Mouse (Mus musculus): ENCODE results near the gene Tigd3. TPM values are rescaled to one million over a fixed set of nuclear protein-coding genes. Genes with fewer than 3 reads are reported as not detected.

Gene Tigd3
- polyA plus RNA-seq, 2 experiments = 1.7 to 4.8 TPM

DNA sequence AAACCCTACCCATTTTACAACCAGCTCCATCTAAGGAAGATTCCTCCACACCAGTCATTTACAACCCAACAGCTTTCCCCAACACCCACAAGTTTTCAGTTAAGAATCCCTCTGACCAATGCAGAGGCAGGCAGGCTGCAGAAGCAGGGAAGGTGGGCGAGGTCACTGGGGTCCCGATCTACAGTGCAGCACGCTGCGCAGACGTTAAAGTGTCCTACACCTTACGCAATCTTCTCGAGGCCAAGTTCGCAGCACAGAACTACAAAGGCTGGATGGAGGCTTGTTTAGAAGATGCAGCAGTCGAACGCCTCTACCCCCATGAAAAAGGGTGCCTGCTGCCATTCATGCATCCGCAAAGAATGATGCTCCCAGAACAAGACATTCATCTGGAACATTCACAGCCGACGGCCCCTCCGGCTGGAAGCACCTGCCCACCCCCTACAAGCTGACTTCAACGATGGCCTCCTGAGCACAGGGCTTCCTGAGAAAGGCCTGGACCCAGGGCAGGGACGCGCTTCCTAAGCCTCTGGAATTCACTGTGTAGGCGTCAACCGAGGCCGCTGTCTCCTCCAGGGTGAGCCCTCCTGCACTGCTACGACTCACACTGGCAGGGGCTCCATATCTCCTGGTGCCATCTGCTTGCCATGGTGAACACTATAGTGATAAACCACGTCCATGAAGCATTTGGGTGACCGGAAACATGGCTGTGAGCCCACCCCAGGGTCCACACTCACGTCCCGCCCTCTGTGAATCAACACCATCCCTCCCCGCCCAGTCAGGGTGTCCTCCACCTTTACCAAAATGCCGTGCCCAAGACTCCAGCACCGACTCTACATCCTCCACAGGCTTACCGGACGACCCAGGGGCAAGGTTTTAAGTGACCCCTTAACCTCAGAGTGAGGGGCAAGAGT is 49.9 kb downstream of the Tigd3 start:
- peaks cover 67% of the 10 kb centered on the region for H3K4me1 ChIP-seq (ENCODE audit: control insufficient read depth, insufficient read depth, low read length)
- H3K27me3 ChIP-seq (ENCODE audit: control insufficient read depth, insufficient read depth, low read length) = no peaks in the 10 kb centered on the region
- DNase-seq (ENCODE audit: low spot score) (no peak), ATAC-seq (ENCODE audit: low FRiP score, low read depth) (no peak)
- peak overlapping the region; percentile 70 for H3K4me2 ChIP-seq (replicated peaks; ENCODE audit: low read depth, low read length, severe bottlenecking)
- TF ChIP-seq POLR2A (IDR thresholded peaks at IDR 0.05; ENCODE audit: borderline replicate concordance, extremely low read depth, insufficient read depth, insufficient read length) = no peak
- peak overlapping the region; percentile 97; the same call in 1 of the 2 replicates for H3K27ac ChIP-seq (replicated peaks; ENCODE audit: low read depth, low read length)
- H3K9me3 ChIP-seq (ENCODE audit: control insufficient read depth, low read length) = no peaks in the 10 kb centered on the region
- H3K36me3 ChIP-seq (ENCODE audit: control insufficient read depth, insufficient read depth, low read length) = 0 out of 2 replicates have a peak, but pooled peaks cover 2% of the 10 kb centered on the region
- H3K9ac ChIP-seq (ENCODE audit: low read depth, low read length, severe bottlenecking) = peak overlapping the region; percentile 57; the same call in 1 of the 2 replicates
- H3K4me3 ChIP-seq (replicated peaks; ENCODE audit: low read length) = peak overlapping the region; percentile 39
- 81% methylated on average over 30 of the region's 30 CpGs for WGBS

DNA sequence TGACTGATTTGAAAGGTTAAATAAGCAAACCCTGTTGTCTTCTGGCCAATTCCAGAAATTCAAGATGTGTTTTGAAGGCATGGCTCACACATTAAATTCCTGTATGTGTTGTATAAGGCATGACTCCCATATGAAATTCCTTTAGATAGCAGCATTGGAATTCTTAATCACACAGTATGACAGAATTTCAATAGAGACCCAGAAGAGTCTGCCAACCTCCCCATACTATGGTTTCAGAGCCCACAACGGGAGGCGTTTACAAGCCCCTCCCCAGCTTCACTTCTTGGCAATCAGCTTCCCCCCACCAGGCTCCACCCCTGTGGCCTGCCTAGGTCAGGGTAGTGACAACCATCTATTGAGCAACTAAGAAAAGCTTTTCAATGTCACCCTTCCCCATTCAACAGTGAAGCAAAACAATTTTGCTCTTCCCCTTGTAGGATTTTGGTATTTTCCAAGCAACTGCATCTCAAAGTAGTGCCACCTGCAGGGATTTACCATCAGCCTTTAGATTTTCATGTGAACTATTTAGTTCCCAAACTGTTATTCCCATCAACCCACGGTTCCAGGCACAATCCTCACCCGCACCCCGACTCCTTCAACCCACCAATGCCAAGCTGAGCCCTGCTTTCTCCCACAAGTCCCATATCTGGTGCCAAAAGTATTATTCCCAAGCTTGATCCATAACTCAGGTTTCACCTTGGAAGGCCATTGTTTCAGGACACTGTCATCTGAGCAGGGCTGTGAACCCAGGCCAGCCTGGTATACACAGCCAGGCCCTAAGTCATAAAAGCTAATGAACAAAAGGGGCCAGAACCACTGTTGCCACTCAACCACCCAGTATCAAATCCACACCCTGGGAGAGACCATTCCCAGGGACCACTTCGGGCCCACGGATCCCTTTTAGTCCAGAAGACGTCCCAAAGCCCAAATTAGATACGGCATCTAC is 50.9 kb downstream of the Tigd3 start:
- no peak for TF ChIP-seq POLR2A (IDR thresholded peaks at IDR 0.05; ENCODE audit: borderline replicate concordance, extremely low read depth, insufficient read depth, insufficient read length)
- 76% methylated on average over 9 of the region's 9 CpGs for WGBS
- H3K9ac ChIP-seq (ENCODE audit: low read depth, low read length, severe bottlenecking) = no peak overlapping the region
- H3K4me2 ChIP-seq (replicated peaks; ENCODE audit: low read depth, low read length, severe bottlenecking) = peak overlapping the region; percentile 70
- 0 out of 2 replicates have a peak overlapping the region, but pooled peaks have one; percentile 3 for H3K27ac ChIP-seq (replicated peaks; ENCODE audit: low read depth, low read length)
- H3K36me3 ChIP-seq (ENCODE audit: control insufficient read depth, insufficient read depth, low read length) = 0 out of 2 replicates have a peak, but pooled peaks cover 2% of the 10 kb centered on the region
- no peak for ATAC-seq (ENCODE audit: low FRiP score, low read depth)
- peak overlapping the region; percentile 39; the same call in 1 of the 2 replicates for H3K4me3 ChIP-seq (replicated peaks; ENCODE audit: low read length)
- H3K4me1 ChIP-seq (ENCODE audit: control insufficient read depth, insufficient read depth, low read length) = peaks cover 57% of the 10 kb centered on the region
- no peaks in the 10 kb centered on the region for H3K9me3 ChIP-seq (ENCODE audit: control insufficient read depth, low read length)
- no peaks in the 10 kb centered on the region for H3K27me3 ChIP-seq (ENCODE audit: control insufficient read depth, insufficient read depth, low read length)
- no peak for DNase-seq (ENCODE audit: low spot score)

GRCm38 (mm10) chr19:5841999-5842784 is 51.8 kb downstream of the Tigd3 start:
- Histone ChIP-seq H3K27me3 (ENCODE audit: control insufficient read depth, insufficient read depth, low read length) (no peaks in the 10 kb centered on the region), H3K4me3 (replicated peaks; ENCODE audit: low read length) (peak overlapping the region; percentile 8; the same call in 1 of the 2 replicates), H3K9ac (ENCODE audit: low read depth, low read length, severe bottlenecking) (no peak overlapping the region), H3K36me3 (ENCODE audit: control insufficient read depth, insufficient read depth, low read length) (0 out of 2 replicates have a peak, but pooled peaks cover 2% of the 10 kb centered on the region), H3K4me1 (ENCODE audit: control insufficient read depth, insufficient read depth, low read length) (peaks cover 49% of the 10 kb centered on the region), H3K27ac (replicated peaks; ENCODE audit: low read depth, low read length) (peak overlapping the region; percentile 3; the same call in 1 of the 2 replicates), H3K9me3 (ENCODE audit: control insufficient read depth, low read length) (no peaks in the 10 kb centered on the region), H3K4me2 (replicated peaks; ENCODE audit: low read depth, low read length, severe bottlenecking) (peak overlapping the region; percentile 70)
- WGBS = 79% methylated on average over 5 of the region's 5 CpGs
- ATAC-seq (ENCODE audit: low FRiP score, low read depth) = no peak
- no peak for DNase-seq (ENCODE audit: low spot score)
- TF ChIP-seq POLR2A (IDR thresholded peaks at IDR 0.05; ENCODE audit: borderline replicate concordance, extremely low read depth, insufficient read depth, insufficient read length) = no peak

DNA sequence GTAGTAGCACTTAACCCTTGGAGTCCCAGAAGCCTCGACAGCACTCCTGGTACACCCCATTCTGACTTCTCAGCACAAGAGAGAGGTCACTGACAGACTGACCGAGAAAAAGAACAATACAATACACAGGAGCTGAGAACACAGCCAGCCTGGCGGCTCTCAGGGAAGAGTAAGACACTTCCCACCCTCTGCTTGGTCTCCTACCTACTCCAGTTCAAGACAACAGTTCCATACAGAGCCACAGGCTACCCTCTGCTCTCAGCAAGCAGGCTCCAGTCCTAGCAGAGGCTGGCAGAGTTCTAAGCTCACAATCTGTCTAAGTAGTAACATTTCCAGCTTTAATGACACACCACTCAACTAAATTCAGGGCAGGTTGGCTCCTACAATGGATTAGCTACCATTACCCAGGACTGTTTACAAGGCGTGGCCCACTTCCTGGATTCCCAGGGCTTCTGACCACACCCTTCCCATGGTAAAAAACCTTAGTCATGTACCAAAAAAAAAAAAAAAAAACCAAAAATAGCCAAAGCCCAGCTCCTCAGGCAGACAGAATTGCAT is 52.5 kb downstream of the Tigd3 start:
- H3K36me3 ChIP-seq (ENCODE audit: control insufficient read depth, insufficient read depth, low read length) = 0 out of 2 replicates have a peak, but pooled peaks cover 2% of the 10 kb centered on the region
- no peak for DNase-seq (ENCODE audit: low spot score)
- H3K27me3 ChIP-seq (ENCODE audit: control insufficient read depth, insufficient read depth, low read length) = no peaks in the 10 kb centered on the region
- no peak for ATAC-seq (ENCODE audit: low FRiP score, low read depth)
- H3K9ac ChIP-seq (ENCODE audit: low read depth, low read length, severe bottlenecking) = no peak overlapping the region
- H3K9me3 ChIP-seq (ENCODE audit: control insufficient read depth, low read length) = no peaks in the 10 kb centered on the region
- 73% methylated on average over 4 of the region's 4 CpGs for WGBS
- H3K4me3 ChIP-seq (replicated peaks; ENCODE audit: low read length) = no peak overlapping the region
- TF ChIP-seq POLR2A (IDR thresholded peaks at IDR 0.05; ENCODE audit: borderline replicate concordance, extremely low read depth, insufficient read depth, insufficient read length) = no peak
- no peak overlapping the region for H3K27ac ChIP-seq (replicated peaks; ENCODE audit: low read depth, low read length)
- H3K4me1 ChIP-seq (ENCODE audit: control insufficient read depth, insufficient read depth, low read length) = peaks cover 42% of the 10 kb centered on the region
- H3K4me2 ChIP-seq (replicated peaks; ENCODE audit: low read depth, low read length, severe bottlenecking) = no peak overlapping the region

Other genes starting within 250 kb of the Tigd3 start
Only the 30 nearest of the 31 such genes appear.
- 62.5 and 86.0 TPM in 2 replicates for gene Sipa1, start 230.4 kb downstream of the Tigd3 start, polyA plus RNA-seq (2012; rRNA removed)
- 27.9 and 29.1 TPM in 2 replicates for gene Sipa1, start 230.4 kb downstream of the Tigd3 start, polyA plus RNA-seq (2014; fragmentation: Nextera tagmentation; extraction: Ambion mirVana)
- 30.1 and 38.9 TPM in 2 replicates for gene Map3k11, start 205.4 kb downstream of the Tigd3 start, polyA plus RNA-seq (2012; rRNA removed)
- gene Map3k11, start 205.4 kb downstream of the Tigd3 start, polyA plus RNA-seq (2014; fragmentation: Nextera tagmentation; extraction: Ambion mirVana) = 19.0 and 20.7 TPM in 2 replicates
- gene Pcnx3, start 205.2 kb downstream of the Tigd3 start, polyA plus RNA-seq (2012; rRNA removed) = 101 and 160 TPM in 2 replicates
- 31.8 and 32.3 TPM in 2 replicates for gene Pcnx3, start 205.2 kb downstream of the Tigd3 start, polyA plus RNA-seq (2014; fragmentation: Nextera tagmentation; extraction: Ambion mirVana)
- 0.41 and 0.63 TPM in 2 replicates for gene Kcnk7, start 189.8 kb downstream of the Tigd3 start, polyA plus RNA-seq (2012; rRNA removed)
- 0.65 and 0.81 TPM in 2 replicates for gene Kcnk7, start 189.8 kb downstream of the Tigd3 start, polyA plus RNA-seq (2014; fragmentation: Nextera tagmentation; extraction: Ambion mirVana)
- gene Ehbp1l1, start 167.8 kb downstream of the Tigd3 start, polyA plus RNA-seq (2012; rRNA removed) = 51.0 and 51.1 TPM in 2 replicates
- gene Ehbp1l1, start 167.8 kb downstream of the Tigd3 start, polyA plus RNA-seq (2014; fragmentation: Nextera tagmentation; extraction: Ambion mirVana) = 20.0 and 25.4 TPM in 2 replicates
- gene Fam89b, start 164.5 kb downstream of the Tigd3 start, polyA plus RNA-seq (2012; rRNA removed) = 169 and 253 TPM in 2 replicates
- gene Fam89b, start 164.5 kb downstream of the Tigd3 start, polyA plus RNA-seq (2014; fragmentation: Nextera tagmentation; extraction: Ambion mirVana) = 125 TPM in 2 replicates
- gene Ltbp3, start 153.2 kb downstream of the Tigd3 start, polyA plus RNA-seq (2012; rRNA removed) = 341 and 441 TPM in 2 replicates
- gene Ltbp3, start 153.2 kb downstream of the Tigd3 start, polyA plus RNA-seq (2014; fragmentation: Nextera tagmentation; extraction: Ambion mirVana) = 99.8 and 103 TPM in 2 replicates
- gene Scyl1, start 122.7 kb downstream of the Tigd3 start, polyA plus RNA-seq (2012; rRNA removed) = 152 and 186 TPM in 2 replicates
- 78.4 and 81.1 TPM in 2 replicates for gene Scyl1, start 122.7 kb downstream of the Tigd3 start, polyA plus RNA-seq (2014; fragmentation: Nextera tagmentation; extraction: Ambion mirVana)
- 22.7 and 30.1 TPM in 2 replicates for gene Frmd8, start 18.9 kb downstream of the Tigd3 start, polyA plus RNA-seq (2012; rRNA removed)
- gene Frmd8, start 18.9 kb downstream of the Tigd3 start, polyA plus RNA-seq (2014; fragmentation: Nextera tagmentation; extraction: Ambion mirVana) = 22.6 and 22.7 TPM in 2 replicates
- gene Slc25a45, start 16.3 kb downstream of the Tigd3 start, polyA plus RNA-seq (2012; rRNA removed) = 6.2 and 6.3 TPM in 2 replicates
- 2.5 and 3.0 TPM in 2 replicates for gene Slc25a45, start 16.3 kb downstream of the Tigd3 start, polyA plus RNA-seq (2014; fragmentation: Nextera tagmentation; extraction: Ambion mirVana)
- 179 and 199 TPM in 2 replicates for gene Dpf2, start 18.9 kb upstream of the Tigd3 start, polyA plus RNA-seq (2012; rRNA removed)
- gene Dpf2, start 18.9 kb upstream of the Tigd3 start, polyA plus RNA-seq (2014; fragmentation: Nextera tagmentation; extraction: Ambion mirVana) = 143 and 147 TPM in 2 replicates
- 9.7 and 10.0 TPM in 2 replicates for gene Cdc42ep2, start 30.7 kb upstream of the Tigd3 start, polyA plus RNA-seq (2012; rRNA removed)
- 6.5 and 8.0 TPM in 2 replicates for gene Cdc42ep2, start 30.7 kb upstream of the Tigd3 start, polyA plus RNA-seq (2014; fragmentation: Nextera tagmentation; extraction: Ambion mirVana)
- 87.9 and 109 TPM in 2 replicates for gene Pola2, start 70.1 kb upstream of the Tigd3 start, polyA plus RNA-seq (2012; rRNA removed)
- 65.8 and 66.3 TPM in 2 replicates for gene Pola2, start 70.1 kb upstream of the Tigd3 start, polyA plus RNA-seq (2014; fragmentation: Nextera tagmentation; extraction: Ambion mirVana)
- gene Slc22a20, start 92.0 kb upstream of the Tigd3 start, polyA plus RNA-seq (2012; rRNA removed) = not detected in 2 replicates
- gene Slc22a20, start 92.0 kb upstream of the Tigd3 start, polyA plus RNA-seq (2014; fragmentation: Nextera tagmentation; extraction: Ambion mirVana) = not detected in 2 replicates
- gene Capn1, start 121.7 kb upstream of the Tigd3 start, polyA plus RNA-seq (2012; rRNA removed) = 29.0 and 33.4 TPM in 2 replicates
- 18.0 and 19.7 TPM in 2 replicates for gene Capn1, start 121.7 kb upstream of the Tigd3 start, polyA plus RNA-seq (2014; fragmentation: Nextera tagmentation; extraction: Ambion mirVana)
- 49.2 and 63.9 TPM in 2 replicates for gene Syvn1, start 152.4 kb upstream of the Tigd3 start, polyA plus RNA-seq (2012; rRNA removed)
- gene Syvn1, start 152.4 kb upstream of the Tigd3 start, polyA plus RNA-seq (2014; fragmentation: Nextera tagmentation; extraction: Ambion mirVana) = 31.5 and 34.6 TPM in 2 replicates
- gene Mrpl49, start 163.6 kb upstream of the Tigd3 start, polyA plus RNA-seq (2012; rRNA removed) = 47.0 and 54.8 TPM in 2 replicates
- 75.3 and 75.5 TPM in 2 replicates for gene Mrpl49, start 163.6 kb upstream of the Tigd3 start, polyA plus RNA-seq (2014; fragmentation: Nextera tagmentation; extraction: Ambion mirVana)
- gene Fau, start 163.7 kb upstream of the Tigd3 start, polyA plus RNA-seq (2012; rRNA removed) = 1,573 and 1,838 TPM in 2 replicates
- 948 and 968 TPM in 2 replicates for gene Fau, start 163.7 kb upstream of the Tigd3 start, polyA plus RNA-seq (2014; fragmentation: Nextera tagmentation; extraction: Ambion mirVana)
- 32.0 and 41.5 TPM in 2 replicates for gene Znhit2, start 167.0 kb upstream of the Tigd3 start, polyA plus RNA-seq (2012; rRNA removed)
- 36.5 and 37.0 TPM in 2 replicates for gene Znhit2, start 167.0 kb upstream of the Tigd3 start, polyA plus RNA-seq (2014; fragmentation: Nextera tagmentation; extraction: Ambion mirVana)
- gene Tm7sf2, start 174.2 kb upstream of the Tigd3 start, polyA plus RNA-seq (2012; rRNA removed) = 43.8 and 59.6 TPM in 2 replicates
- 15.5 and 18.8 TPM in 2 replicates for gene Tm7sf2, start 174.2 kb upstream of the Tigd3 start, polyA plus RNA-seq (2014; fragmentation: Nextera tagmentation; extraction: Ambion mirVana)
- gene Vps51, start 183.1 kb upstream of the Tigd3 start, polyA plus RNA-seq (2012; rRNA removed) = 81.6 and 95.9 TPM in 2 replicates
- gene Vps51, start 183.1 kb upstream of the Tigd3 start, polyA plus RNA-seq (2014; fragmentation: Nextera tagmentation; extraction: Ambion mirVana) = 51.9 and 60.5 TPM in 2 replicates
- 0.20 TPM in 1 of 2 replicates, not detected in the other for gene Tmem262, start 185.9 kb upstream of the Tigd3 start, polyA plus RNA-seq (2012; rRNA removed)
- not detected in 2 replicates for gene Tmem262, start 185.9 kb upstream of the Tigd3 start, polyA plus RNA-seq (2014; fragmentation: Nextera tagmentation; extraction: Ambion mirVana)
- 1.1 and 1.3 TPM in 2 replicates for gene Gm28374, start 188.1 kb upstream of the Tigd3 start, polyA plus RNA-seq (2012; rRNA removed)
- 1.1 and 1.3 TPM in 2 replicates for gene Gm28374, start 188.1 kb upstream of the Tigd3 start, polyA plus RNA-seq (2014; fragmentation: Nextera tagmentation; extraction: Ambion mirVana)
- gene Zfpl1, start 190.8 kb upstream of the Tigd3 start, polyA plus RNA-seq (2012; rRNA removed) = 134 and 177 TPM in 2 replicates
- 85.4 and 91.0 TPM in 2 replicates for gene Zfpl1, start 190.8 kb upstream of the Tigd3 start, polyA plus RNA-seq (2014; fragmentation: Nextera tagmentation; extraction: Ambion mirVana)
- gene Cdca5, start 190.8 kb upstream of the Tigd3 start, polyA plus RNA-seq (2012; rRNA removed) = 22.0 and 23.3 TPM in 2 replicates
- gene Cdca5, start 190.8 kb upstream of the Tigd3 start, polyA plus RNA-seq (2014; fragmentation: Nextera tagmentation; extraction: Ambion mirVana) = 27.9 and 31.5 TPM in 2 replicates
- gene AC131692.1, start 200.3 kb upstream of the Tigd3 start, polyA plus RNA-seq (2012; rRNA removed) = 0.14 and 0.75 TPM in 2 replicates
- gene AC131692.1, start 200.3 kb upstream of the Tigd3 start, polyA plus RNA-seq (2014; fragmentation: Nextera tagmentation; extraction: Ambion mirVana) = not detected in 2 replicates
- gene Naaladl1, start 211.6 kb upstream of the Tigd3 start, polyA plus RNA-seq (2012; rRNA removed) = 2.5 and 3.0 TPM in 2 replicates
- 0.21 and 0.48 TPM in 2 replicates for gene Naaladl1, start 211.6 kb upstream of the Tigd3 start, polyA plus RNA-seq (2014; fragmentation: Nextera tagmentation; extraction: Ambion mirVana)
- 45.6 and 57.9 TPM in 2 replicates for gene Sac3d1, start 224.5 kb upstream of the Tigd3 start, polyA plus RNA-seq (2012; rRNA removed)
- gene Sac3d1, start 224.5 kb upstream of the Tigd3 start, polyA plus RNA-seq (2014; fragmentation: Nextera tagmentation; extraction: Ambion mirVana) = 53.8 and 55.9 TPM in 2 replicates
- 36.4 and 48.9 TPM in 2 replicates for gene Snx15, start 234.2 kb upstream of the Tigd3 start, polyA plus RNA-seq (2012; rRNA removed)
- 30.2 and 33.9 TPM in 2 replicates for gene Snx15, start 234.2 kb upstream of the Tigd3 start, polyA plus RNA-seq (2014; fragmentation: Nextera tagmentation; extraction: Ambion mirVana)
- 0.10 and 0.22 TPM in 2 replicates for gene Batf2, start 246.8 kb upstream of the Tigd3 start, polyA plus RNA-seq (2012; rRNA removed)
- gene Batf2, start 246.8 kb upstream of the Tigd3 start, polyA plus RNA-seq (2014; fragmentation: Nextera tagmentation; extraction: Ambion mirVana) = 0.15 TPM in 1 of 2 replicates, not detected in the other

All from limb, embryonic 14.5 days (tissue).